Mouse (Mus musculus) limb, embryonic 13.5 days (tissue): ENCODE measurements around the gene Ascc3. TPM values are rescaled to one million over a fixed set of nuclear protein-coding genes. Genes with fewer than 3 reads are reported as not detected.

Experiments
- ATAC-seq: fragments of 200-750 bp; cut with Nextera tagmentation; 2 replicates; pipeline ENCODE4 v1.8.0; 2017; ENCODE audit warnings: low read depth, moderate number of reproducible peaks, moderate TSS enrichment; ENCODE audit not compliant: low FRiP score
- H3K27ac ChIP-seq: fragments of 300-500 bp; sonication (generic); 2 replicates; pipeline ENCODE4 v1.5.1; 2015; ENCODE audit warnings: inconsistent platforms, mild to moderate bottlenecking, moderate library complexity
- H3K27me3 ChIP-seq: fragments of 300-500 bp; sonication (generic); 2 replicates; pipeline ENCODE4 v1.6.1; 2015; ENCODE audit warnings: mild to moderate bottlenecking, inconsistent platforms
- H3K36me3 ChIP-seq: fragments of 300-500 bp; sonication (generic); 2 replicates; pipeline ENCODE4 v1.6.1; 2015; ENCODE audit warnings: inconsistent platforms, mild to moderate bottlenecking, moderate library complexity
- H3K4me1 ChIP-seq: fragments of 300-500 bp; sonication (generic); 2 replicates; pipeline ENCODE4 v1.6.1; 2015; ENCODE audit warnings: inconsistent platforms
- H3K4me2 ChIP-seq: fragments of 300-500 bp; sonication (generic); replicated peaks from 2 replicates; pipeline ENCODE4 v1.6.1; 2015; ENCODE audit warnings: inconsistent platforms, mild to moderate bottlenecking, moderate library complexity
- H3K4me3 ChIP-seq: fragments of 300-500 bp; sonication (generic); 2 replicates; pipeline ENCODE4 v1.5.1; 2015; ENCODE audit warnings: moderate library complexity, mild to moderate bottlenecking, inconsistent platforms
- H3K9ac ChIP-seq: fragments of 300-500 bp; sonication (generic); 2 replicates; pipeline ENCODE4 v1.6.1; 2015; ENCODE audit warnings: mild to moderate bottlenecking, inconsistent platforms
- H3K9me3 ChIP-seq: fragments of 300-500 bp; sonication (generic); 2 replicates; pipeline ENCODE4 v1.6.1; 2016; ENCODE audit warnings: inconsistent platforms
- WGBS: fragments of 180-500 bp; shearing (Covaris S2); methylation state at CpG from one replicate; pipeline ENCODE4 v1.1.7; 2015; 5-methylcytosine and 5-hydroxymethylcytosine counted together
- polyA plus RNA-seq: library from polyadenylated mRNA; unstranded; fragments of >200 nt; fragmentation: Nextera tagmentation; extraction: Ambion mirVana; gene quantifications from 2 replicates; pipeline ENCODE4 v1.2.1, GENCODE M21; 2015

The Ascc3 gene
- polyA plus RNA-seq, 1 experiment from 2014 or later, result 23.0 TPM

DNA sequence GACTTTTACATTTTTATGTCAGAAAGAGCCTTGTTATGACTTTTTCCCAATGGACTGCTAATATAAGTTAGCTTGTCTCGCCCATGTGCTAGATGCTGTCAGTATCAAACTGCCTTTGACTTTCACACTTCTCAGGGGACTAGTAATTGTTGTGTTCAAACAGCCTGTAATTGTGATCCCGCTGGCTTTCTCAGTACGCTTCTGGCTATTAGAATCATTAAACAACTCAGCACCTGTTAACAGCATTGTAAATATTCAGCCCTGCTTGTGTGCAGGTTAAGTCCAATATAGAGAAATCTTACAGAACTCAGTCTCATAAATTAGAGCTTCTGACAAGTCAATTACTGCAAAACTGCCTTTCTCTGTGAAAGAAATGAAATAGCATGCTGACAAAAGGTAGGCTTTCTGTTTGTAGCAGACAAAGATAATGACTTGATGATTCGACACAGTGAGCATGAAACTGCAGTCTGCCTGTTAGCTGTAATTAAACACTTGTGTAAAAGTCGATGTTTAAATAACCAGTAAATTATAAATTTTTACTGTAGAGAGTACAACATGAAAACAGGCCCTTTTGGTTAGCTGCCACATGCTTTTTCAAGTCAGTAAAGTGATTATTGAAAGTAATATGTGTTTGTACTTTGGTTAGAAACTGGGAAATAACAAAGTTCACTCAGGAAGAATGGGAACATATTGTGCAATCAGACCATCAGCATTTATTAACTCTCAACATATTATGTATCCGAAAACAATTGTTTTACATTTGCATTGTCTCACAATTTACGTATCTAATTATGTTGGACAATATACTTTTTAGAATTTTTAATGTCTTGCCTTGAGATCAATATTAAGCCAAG lies 171.2 kb downstream of the Ascc3 start:
- no peak; the same call in 1 of the 2 replicates for ATAC-seq
- peaks cover 11% of the 10 kb centered on the region; the same call in 1 of the 2 replicates for H3K4me1 ChIP-seq
- no peak overlapping the region for H3K27ac ChIP-seq
- no peaks in the 10 kb centered on the region for H3K9me3 ChIP-seq
- no peak overlapping the region for H3K4me3 ChIP-seq
- no peak overlapping the region for H3K9ac ChIP-seq
- peaks cover 4% of the 10 kb centered on the region; the same call in 1 of the 2 replicates for H3K36me3 ChIP-seq
- no peak overlapping the region for H3K4me2 ChIP-seq
- 24% methylated on average over 7 of the region's 7 CpGs for WGBS
- H3K27me3 ChIP-seq, result peaks cover 13% of the 10 kb centered on the region

DNA sequence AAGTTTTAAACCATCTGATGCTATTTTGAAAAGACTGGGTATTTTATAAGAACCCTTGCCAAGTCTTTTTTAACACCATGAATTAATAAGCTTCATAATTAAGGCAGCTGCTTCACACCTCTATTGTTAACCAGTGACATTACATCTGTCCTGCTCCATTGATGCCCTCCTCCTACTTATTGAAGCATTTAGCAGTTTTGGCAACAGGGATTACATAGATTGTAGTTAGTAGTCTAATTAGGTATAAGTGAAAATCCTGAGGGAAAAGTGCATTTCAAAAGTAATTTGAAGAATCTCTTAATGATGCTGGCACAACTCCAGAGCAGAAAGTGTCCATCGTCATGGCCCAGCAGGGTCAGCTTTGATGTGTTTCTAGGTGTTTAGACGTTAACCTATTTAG lies 180.3 kb downstream of the Ascc3 start:
- H3K9ac ChIP-seq, result no peak overlapping the region
- no peak overlapping the region for H3K4me3 ChIP-seq
- peaks cover 1% of the 10 kb centered on the region for H3K36me3 ChIP-seq
- WGBS, result 49% methylated on average over 2 of the region's 2 CpGs
- H3K4me2 ChIP-seq, result no peak overlapping the region
- H3K9me3 ChIP-seq, result no peaks in the 10 kb centered on the region
- no peak for ATAC-seq
- no peak overlapping the region for H3K27ac ChIP-seq
- H3K27me3 ChIP-seq, result peaks cover 5% of the 10 kb centered on the region; the same call in 1 of the 2 replicates
- no peaks in the 10 kb centered on the region for H3K4me1 ChIP-seq

DNA sequence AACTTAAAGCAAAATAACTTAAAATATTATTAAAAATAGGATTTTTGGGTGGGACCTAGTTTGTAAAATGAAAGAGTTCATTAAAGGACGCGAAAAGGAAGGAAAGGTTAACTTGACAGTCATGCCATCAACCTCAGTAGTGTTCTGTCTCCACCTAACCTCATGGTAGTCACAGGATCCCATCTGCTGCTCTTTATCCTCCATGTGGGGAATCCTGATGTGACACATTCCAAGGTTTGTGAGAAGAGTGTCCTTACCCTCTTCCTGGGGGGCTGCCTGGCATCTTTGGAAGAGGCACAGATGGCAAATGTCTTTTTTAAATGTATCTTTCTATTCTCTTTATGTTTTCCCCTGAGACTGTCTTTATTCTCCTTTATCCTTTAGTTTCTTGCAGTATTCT lies 181.4 kb downstream of the Ascc3 start:
- no peak overlapping the region for H3K4me3 ChIP-seq
- ATAC-seq, result no peak
- 77% methylated on average over 2 of the region's 2 CpGs for WGBS
- H3K9ac ChIP-seq, result no peak overlapping the region
- no peak overlapping the region for H3K27ac ChIP-seq
- H3K4me2 ChIP-seq, result no peak overlapping the region
- H3K36me3 ChIP-seq, result no peaks in the 10 kb centered on the region; the same call in 1 of the 2 replicates
- H3K27me3 ChIP-seq, result peaks cover 3% of the 10 kb centered on the region; the same call in 1 of the 2 replicates
- H3K4me1 ChIP-seq, result no peaks in the 10 kb centered on the region
- no peaks in the 10 kb centered on the region for H3K9me3 ChIP-seq

DNA sequence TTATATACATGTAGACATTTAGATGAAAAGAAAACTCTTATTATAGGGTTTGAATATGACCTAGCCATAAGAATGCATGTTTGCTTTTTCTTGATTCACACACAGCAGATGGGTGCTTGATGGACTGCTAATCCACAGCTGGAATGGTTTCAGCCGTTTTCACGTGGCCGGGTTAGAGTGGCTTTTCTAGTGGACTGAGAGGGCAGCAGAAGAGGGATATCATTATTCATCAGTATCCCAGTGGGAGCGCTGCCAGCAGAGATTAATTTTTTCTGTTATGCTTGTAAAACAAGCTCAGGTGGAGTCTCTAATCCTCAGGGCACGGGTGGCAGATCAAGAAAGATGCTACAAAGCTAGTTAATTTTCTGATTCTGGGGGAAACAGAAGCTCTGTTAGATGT lies 200.4 kb downstream of the Ascc3 start:
- Histone ChIP-seq H3K27me3 (no peaks in the 10 kb centered on the region), H3K9ac (no peak overlapping the region), H3K4me3 (no peak overlapping the region), H3K9me3 (no peaks in the 10 kb centered on the region), H3K4me1 (no peaks in the 10 kb centered on the region), H3K36me3 (no peaks in the 10 kb centered on the region), H3K27ac (no peak overlapping the region), H3K4me2 (no peak overlapping the region)
- 51% methylated on average over 5 of the region's 5 CpGs for WGBS
- ATAC-seq, result no peak

DNA sequence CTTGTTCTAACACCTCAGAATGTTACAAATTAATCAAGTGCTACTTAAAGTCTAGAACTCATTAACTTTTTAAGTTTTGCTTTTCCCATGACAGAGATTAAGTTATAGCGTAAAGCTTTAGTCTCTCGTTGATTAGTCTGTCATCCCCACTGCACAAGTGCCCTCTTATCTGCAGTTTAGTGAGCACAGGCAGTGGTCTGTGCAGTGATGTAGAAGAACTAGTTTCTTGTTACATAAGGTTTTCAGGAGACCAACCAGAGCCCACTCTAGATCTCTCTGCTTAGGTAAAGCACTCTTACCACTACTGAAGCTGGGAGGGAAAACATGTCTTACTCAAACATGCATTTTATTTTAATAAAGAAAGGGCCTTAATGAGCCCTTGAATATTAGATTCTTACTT lies 209.1 kb downstream of the Ascc3 start:
- Histone ChIP-seq H3K4me2 (no peak overlapping the region), H3K27ac (no peak overlapping the region), H3K9me3 (no peaks in the 10 kb centered on the region), H3K36me3 (no peaks in the 10 kb centered on the region), H3K4me3 (no peak overlapping the region), H3K9ac (no peak overlapping the region), H3K27me3 (no peaks in the 10 kb centered on the region), H3K4me1 (no peaks in the 10 kb centered on the region)
- WGBS, result 58% methylated on average over 2 of the region's 2 CpGs
- ATAC-seq, result no peak

DNA sequence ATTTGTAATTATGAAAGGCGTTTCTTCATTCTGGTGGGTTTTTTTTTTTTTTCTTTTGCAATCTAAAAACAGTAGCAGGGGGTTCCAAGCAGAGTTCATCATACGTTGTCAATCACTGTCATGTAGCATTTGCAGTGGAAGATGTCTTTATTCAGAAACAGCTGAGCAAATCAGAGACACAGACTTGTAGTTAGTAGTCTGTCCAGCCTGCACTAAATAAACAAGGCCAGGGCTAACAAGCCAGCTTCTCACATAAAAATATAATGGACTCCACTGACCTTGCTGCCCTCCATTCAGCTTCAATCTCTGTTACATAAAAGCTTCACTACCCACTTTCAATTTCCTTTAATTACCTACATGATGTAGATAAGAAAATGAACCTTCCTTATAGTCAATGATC lies 209.9 kb downstream of the Ascc3 start:
- Histone ChIP-seq H3K27ac (no peak overlapping the region), H3K9me3 (no peaks in the 10 kb centered on the region), H3K4me3 (no peak overlapping the region), H3K27me3 (no peaks in the 10 kb centered on the region), H3K4me1 (no peaks in the 10 kb centered on the region), H3K4me2 (no peak overlapping the region), H3K36me3 (no peaks in the 10 kb centered on the region), H3K9ac (no peak overlapping the region)
- WGBS, result 64% methylated on average over 2 of the region's 2 CpGs
- no peak for ATAC-seq

DNA sequence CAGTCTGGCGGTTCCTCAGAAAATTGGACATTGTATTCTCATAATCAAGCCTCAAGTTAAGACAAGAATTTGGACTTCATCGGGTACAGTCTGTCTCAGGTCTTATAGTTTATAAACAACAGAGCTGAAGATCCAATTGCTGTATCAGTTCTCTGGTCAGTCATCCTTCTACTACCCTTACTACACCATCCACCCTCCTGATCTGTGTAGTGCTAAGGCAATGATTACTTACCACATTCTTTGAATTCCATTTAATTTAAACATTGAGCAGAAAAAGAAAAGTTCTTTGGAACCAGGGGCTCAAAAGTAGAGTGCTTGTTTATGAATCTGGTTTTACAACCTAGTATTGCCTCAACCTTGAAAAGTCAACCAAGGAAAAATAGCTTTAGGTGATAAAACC lies 213.7 kb downstream of the Ascc3 start:
- Histone ChIP-seq H3K27me3 (no peaks in the 10 kb centered on the region), H3K4me2 (no peak overlapping the region), H3K27ac (no peak overlapping the region), H3K4me1 (no peaks in the 10 kb centered on the region), H3K4me3 (no peak overlapping the region), H3K9me3 (no peaks in the 10 kb centered on the region), H3K36me3 (no peaks in the 10 kb centered on the region), H3K9ac (no peak overlapping the region)
- WGBS, result 91% methylated on average over 2 of the region's 2 CpGs
- ATAC-seq, result no peak

DNA sequence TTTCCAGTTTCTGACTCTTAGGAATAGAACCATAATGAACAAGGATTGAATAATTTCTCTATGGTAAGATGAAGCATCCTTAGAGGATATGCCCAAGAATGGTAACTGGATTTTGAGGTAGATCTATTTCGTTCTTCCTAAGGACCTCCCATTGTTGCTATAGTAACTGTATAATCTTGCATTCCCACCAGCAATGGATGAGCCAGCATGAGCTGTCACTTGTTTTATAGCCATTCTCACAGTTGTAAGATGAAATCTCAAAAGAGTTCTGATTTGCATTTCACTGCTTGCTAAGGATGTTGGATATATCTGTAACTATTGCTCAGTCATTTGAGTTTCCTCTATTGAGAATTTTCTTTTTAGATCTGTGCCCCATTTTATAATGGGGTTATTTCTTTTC lies 229.9 kb downstream of the Ascc3 start:
- no peak overlapping the region for H3K9ac ChIP-seq
- no peaks in the 10 kb centered on the region for H3K27me3 ChIP-seq
- WGBS, result 95% methylated on average over 1 of the region's 1 CpGs

DNA sequence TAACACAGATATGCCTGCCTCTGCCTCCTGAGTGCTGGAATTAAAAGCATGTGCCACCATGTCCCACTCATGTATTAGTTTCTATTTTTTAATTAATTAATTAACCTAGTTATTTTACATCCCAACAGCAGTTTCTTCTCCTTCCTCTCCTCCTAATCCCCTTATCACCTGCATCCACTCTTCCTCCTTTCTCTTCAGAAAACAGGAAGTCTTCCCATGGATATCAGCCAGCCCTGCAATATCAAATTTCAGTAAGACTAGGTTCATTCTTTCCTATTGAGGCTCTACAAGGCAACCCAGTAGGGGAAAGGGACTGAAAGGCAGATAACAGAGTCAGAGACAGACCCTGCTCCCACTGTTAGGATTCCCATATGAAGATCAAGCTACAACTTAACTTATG lies 234.4 kb downstream of the Ascc3 start:
- no peak for ATAC-seq
- no peaks in the 10 kb centered on the region for H3K4me1 ChIP-seq
- no peak overlapping the region for H3K9ac ChIP-seq

More for the DNA sequence above, 229.9 kb downstream of the Ascc3 start:
- H3K4me1 ChIP-seq, result no peaks in the 10 kb centered on the region
- H3K36me3 ChIP-seq, result peaks cover 11% of the 10 kb centered on the region; the same call in 1 of the 2 replicates
- no peaks in the 10 kb centered on the region for H3K9me3 ChIP-seq
- H3K27ac ChIP-seq, result no peak overlapping the region
- no peak overlapping the region for H3K4me2 ChIP-seq
- no peak overlapping the region for H3K4me3 ChIP-seq
- no peak for ATAC-seq

DNA sequence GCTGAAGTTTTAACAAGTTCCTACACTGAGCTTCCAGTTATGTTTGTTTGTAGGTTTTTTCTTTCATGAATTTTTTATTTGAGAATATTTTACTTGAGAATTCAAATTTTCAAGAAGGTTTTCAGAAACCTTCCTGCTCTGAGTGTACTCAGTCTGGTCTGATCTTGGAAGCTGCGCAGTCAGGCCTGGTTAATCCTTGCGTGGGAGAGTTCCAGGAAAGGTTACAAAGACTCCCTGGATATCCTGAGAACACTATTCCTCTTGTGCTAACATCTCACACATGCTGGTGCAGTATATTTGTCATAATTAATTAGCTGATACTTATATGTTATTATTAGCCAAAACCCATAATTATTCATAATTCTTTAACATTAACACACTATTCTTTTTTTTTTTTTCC lies 242.1 kb downstream of the Ascc3 start:
- no peaks in the 10 kb centered on the region for H3K4me1 ChIP-seq
- ATAC-seq, result no peak
- WGBS, result 87% methylated on average over 2 of the region's 2 CpGs

More for the DNA sequence above, 234.4 kb downstream of the Ascc3 start:
- H3K9me3 ChIP-seq, result no peaks in the 10 kb centered on the region
- H3K4me3 ChIP-seq, result no peak overlapping the region
- no peak overlapping the region for H3K27ac ChIP-seq
- H3K27me3 ChIP-seq, result no peaks in the 10 kb centered on the region
- no peak overlapping the region for H3K4me2 ChIP-seq
- peaks cover 11% of the 10 kb centered on the region for H3K36me3 ChIP-seq

DNA sequence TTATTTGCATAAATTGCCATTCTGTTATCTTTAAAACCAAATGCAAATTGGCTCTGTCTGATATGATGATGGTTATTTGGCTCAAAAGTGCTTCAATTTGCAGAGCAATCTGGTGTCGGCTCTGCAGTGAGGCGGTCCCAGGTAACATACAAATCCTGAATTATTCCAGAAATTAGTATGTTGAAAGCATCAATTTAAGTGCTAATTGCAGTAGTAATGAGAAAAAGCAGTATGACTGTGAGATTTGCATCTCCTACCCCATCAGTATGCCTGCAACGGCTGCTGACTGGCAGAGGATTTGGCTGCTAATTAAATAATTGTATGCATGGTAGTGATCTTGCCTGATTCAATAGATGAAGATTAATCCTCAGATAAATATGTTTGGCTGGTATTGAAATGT lies 250.9 kb downstream of the Ascc3 start:
- no peak overlapping the region for H3K4me2 ChIP-seq
- peaks cover 11% of the 10 kb centered on the region for H3K36me3 ChIP-seq
- H3K4me3 ChIP-seq, result no peak overlapping the region
- no peak overlapping the region for H3K9ac ChIP-seq
- no peaks in the 10 kb centered on the region for H3K4me1 ChIP-seq
- H3K27ac ChIP-seq, result no peak overlapping the region
- no peaks in the 10 kb centered on the region for H3K27me3 ChIP-seq
- WGBS, result 92% methylated on average over 3 of the region's 3 CpGs
- no peak for ATAC-seq
- no peaks in the 10 kb centered on the region for H3K9me3 ChIP-seq

More for the DNA sequence above, 242.1 kb downstream of the Ascc3 start:
- Histone ChIP-seq H3K4me2 (no peak overlapping the region), H3K27me3 (no peaks in the 10 kb centered on the region), H3K9me3 (no peaks in the 10 kb centered on the region), H3K27ac (no peak overlapping the region), H3K36me3 (no peaks in the 10 kb centered on the region; the same call in 1 of the 2 replicates), H3K4me3 (no peak overlapping the region), H3K9ac (no peak overlapping the region)

DNA sequence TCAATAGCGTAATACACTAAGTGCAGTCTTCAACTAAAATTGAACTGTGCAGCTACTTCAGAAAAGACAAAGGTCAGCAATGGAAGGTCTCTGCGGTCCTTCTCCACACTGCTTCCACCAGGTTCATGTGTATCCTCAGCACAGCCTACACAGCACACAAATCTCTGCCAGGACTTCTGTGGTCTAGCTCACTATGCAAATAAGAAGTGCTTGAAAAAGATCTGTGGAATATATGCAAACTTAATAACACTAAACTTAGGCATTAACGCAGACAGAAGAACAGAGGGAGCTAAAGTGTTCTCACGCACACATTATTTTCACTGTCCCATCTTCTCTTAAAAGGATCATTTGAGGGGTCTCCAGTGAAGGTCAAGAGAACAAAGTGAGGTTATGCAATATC lies 275.7 kb downstream of the Ascc3 start:
- Histone ChIP-seq H3K9ac (no peak overlapping the region), H3K4me1 (no peaks in the 10 kb centered on the region), H3K27me3 (no peaks in the 10 kb centered on the region), H3K4me2 (no peak overlapping the region), H3K27ac (no peak overlapping the region), H3K4me3 (no peak overlapping the region), H3K9me3 (no peaks in the 10 kb centered on the region), H3K36me3 (no peaks in the 10 kb centered on the region)
- ATAC-seq, result no peak
- WGBS, result 59% methylated on average over 4 of the region's 4 CpGs

DNA sequence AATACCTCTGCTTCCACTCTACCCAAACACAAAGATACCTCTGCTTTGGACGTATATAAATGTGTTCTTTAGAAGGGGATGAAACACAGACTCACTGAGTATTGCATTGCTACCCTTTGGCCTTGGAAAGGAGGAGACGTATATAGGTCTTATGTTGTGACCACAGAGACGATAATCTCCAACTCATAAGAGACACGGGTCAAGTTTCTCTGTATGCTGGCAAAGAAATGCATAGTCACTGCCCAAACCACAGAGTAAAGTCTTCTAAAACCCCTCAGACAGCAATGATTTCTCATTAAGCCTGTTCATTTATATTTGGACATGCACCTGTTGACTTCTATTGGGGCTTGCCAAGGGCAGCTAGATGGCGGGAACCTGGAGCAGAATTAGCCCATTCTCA lies 284.5 kb downstream of the Ascc3 start:
- no peak for ATAC-seq
- no peaks in the 10 kb centered on the region for H3K27me3 ChIP-seq
- H3K9ac ChIP-seq, result no peak overlapping the region
- H3K4me2 ChIP-seq, result no peak overlapping the region
- H3K4me1 ChIP-seq, result no peaks in the 10 kb centered on the region
- H3K27ac ChIP-seq, result no peak overlapping the region
- H3K9me3 ChIP-seq, result no peaks in the 10 kb centered on the region
- H3K36me3 ChIP-seq, result no peaks in the 10 kb centered on the region
- 80% methylated on average over 5 of the region's 5 CpGs for WGBS
- no peak overlapping the region for H3K4me3 ChIP-seq
